Mouse (Mus musculus) liver, embryonic 12.5 days (tissue): ENCODE results near the gene Nxpe2. TPM values are rescaled to one million over a fixed set of nuclear protein-coding genes. Genes with fewer than 3 reads are reported as not detected.

Experiments used
- ATAC-seq: fragments of 200-750 bp; cut with Nextera tagmentation; 2 replicates; pipeline ENCODE4 v1.8.0; 2017; ENCODE audit warnings: moderate number of reproducible peaks, mild to moderate bottlenecking, moderate library complexity
- H3K27ac ChIP-seq: fragments of 300-500 bp; sonication (generic); 2 replicates; pipeline ENCODE4 v1.5.1; 2016; ENCODE audit warnings: mild to moderate bottlenecking
- H3K27me3 ChIP-seq: fragments of 300-500 bp; sonication (generic); replicated peaks from 2 replicates; pipeline ENCODE4 v1.6.1; 2016; ENCODE audit warnings: mild to moderate bottlenecking, moderate library complexity
- H3K36me3 ChIP-seq: fragments of 300-500 bp; sonication (generic); 2 replicates; pipeline ENCODE4 v1.6.1; 2016; ENCODE audit warnings: mild to moderate bottlenecking, moderate library complexity
- H3K4me1 ChIP-seq: fragments of 300-500 bp; sonication (generic); 2 replicates; pipeline ENCODE4 v1.6.1; 2016
- H3K4me2 ChIP-seq: fragments of 300-500 bp; sonication (generic); 2 replicates; pipeline ENCODE4 v1.6.1; 2016; ENCODE audit warnings: mild to moderate bottlenecking, moderate library complexity
- H3K4me3 ChIP-seq: fragments of 300-500 bp; sonication (generic); 2 replicates; pipeline ENCODE4 v1.5.1; 2016; ENCODE audit warnings: mild to moderate bottlenecking, moderate library complexity
- H3K9ac ChIP-seq: fragments of 300-500 bp; sonication (generic); 2 replicates; pipeline ENCODE4 v1.6.1; 2016; ENCODE audit warnings: mild to moderate bottlenecking, moderate library complexity
- H3K9me3 ChIP-seq: fragments of 300-500 bp; sonication (generic); replicated peaks from 2 replicates; pipeline ENCODE4 v1.6.1; 2016; ENCODE audit warnings: mild to moderate bottlenecking, moderate library complexity
- WGBS: fragments of 180-500 bp; shearing (Covaris S2); methylation state at CpG from one replicate; pipeline ENCODE4 v1.1.7; 2016; ENCODE audit not compliant: insufficient replicate concordance; 5-methylcytosine and 5-hydroxymethylcytosine counted together
- polyA plus RNA-seq: library from polyadenylated mRNA; unstranded; fragments of >200 nt; fragmentation: Nextera tagmentation; extraction: Ambion mirVana; gene quantifications from 2 replicates; pipeline ENCODE4 v1.2.1, GENCODE M21; 2016

The Nxpe2 gene
- polyA plus RNA-seq: 130 and 139 TPM in 2 replicates

GRCm38 (mm10) chr9:48353148-48353698, at the start of gene Nxpe2:
Gene Nxpe2 (minus strand): TSS chr9:48353454.
- peak; percentile 57; the same call in 1 of the 2 replicates for ATAC-seq
- H3K36me3 ChIP-seq: no peaks in the 10 kb centered on the region
- WGBS: 27% methylated on average over 2 of the region's 2 CpGs
- H3K27ac ChIP-seq: peak within 1 kb of the TSS; percentile 76
- peaks cover 56% of the 10 kb centered on the region for H3K4me1 ChIP-seq
- no peaks in the 10 kb centered on the region for H3K9me3 ChIP-seq
- H3K27me3 ChIP-seq: no peaks in the 10 kb centered on the region
- peak within 1 kb of the TSS; percentile 61; the same call in 1 of the 2 replicates for H3K9ac ChIP-seq
- no peak within 1 kb of the TSS for H3K4me3 ChIP-seq
- peak within 1 kb of the TSS; percentile 20 for H3K4me2 ChIP-seq

DNA sequence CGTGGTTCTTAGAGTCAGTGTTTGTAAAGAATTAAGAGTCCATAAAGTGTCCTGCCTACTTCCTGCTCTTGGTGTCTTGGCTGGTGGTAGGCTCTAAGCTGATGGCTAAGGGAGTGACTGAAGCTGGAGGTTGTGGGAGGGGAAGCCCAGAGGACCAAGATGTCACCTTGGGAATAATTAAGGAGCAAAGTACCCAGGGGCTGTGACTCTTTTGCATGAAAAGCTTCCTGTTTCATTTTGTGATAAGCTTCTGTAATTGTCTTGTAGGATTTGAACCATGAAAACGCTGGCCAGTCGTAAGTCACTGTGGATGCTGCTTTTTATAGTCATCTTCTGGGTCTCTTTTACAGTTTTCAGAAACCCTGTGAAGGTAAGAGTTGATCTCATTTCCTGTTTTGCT, 36.7 kb upstream of the Nxpe2 start:
- no peak for ATAC-seq
- 69% methylated on average over 3 of the region's 3 CpGs for WGBS
- H3K27ac ChIP-seq: 0 out of 2 replicates have a peak overlapping the region, but pooled peaks have one; percentile 22
- peaks cover 6% of the 10 kb centered on the region for H3K4me1 ChIP-seq
- no peaks in the 10 kb centered on the region for H3K9me3 ChIP-seq
- no peak overlapping the region for H3K9ac ChIP-seq
- H3K4me3 ChIP-seq: no peak overlapping the region
- H3K27me3 ChIP-seq: no peaks in the 10 kb centered on the region
- H3K36me3 ChIP-seq: peaks cover 41% of the 10 kb centered on the region
- H3K4me2 ChIP-seq: no peak overlapping the region

- Histone ChIP-seq H3K4me2 (no peak overlapping the region), H3K4me1 (peaks cover 6% of the 10 kb centered on the region), H3K9me3 (no peaks in the 10 kb centered on the region), H3K27me3 (no peaks in the 10 kb centered on the region), H3K9ac (no peak overlapping the region), H3K27ac (no peak overlapping the region), H3K36me3 (peaks cover 38% of the 10 kb centered on the region), H3K4me3 (no peak overlapping the region)
- 73% methylated on average over 4 of the region's 4 CpGs for WGBS
- ATAC-seq: no peak
These were observed 35.2 kb upstream of the Nxpe2 start for GRCm38 (mm10) chr9:48388451-48388850.

GRCm38 (mm10) chr9:48374357-48374756, 21.1 kb upstream of the Nxpe2 start:
- Histone ChIP-seq H3K27ac (peak overlapping the region; percentile 84), H3K9me3 (no peaks in the 10 kb centered on the region), H3K36me3 (peaks cover 10% of the 10 kb centered on the region), H3K4me1 (peaks cover 27% of the 10 kb centered on the region), H3K9ac (0 out of 2 replicates have a peak overlapping the region, but pooled peaks have one; percentile 42), H3K4me2 (peak overlapping the region; percentile 16), H3K4me3 (no peak overlapping the region), H3K27me3 (no peaks in the 10 kb centered on the region)
- ATAC-seq: peak; percentile 66
- 9% methylated on average over 2 of the region's 2 CpGs for WGBS

DNA sequence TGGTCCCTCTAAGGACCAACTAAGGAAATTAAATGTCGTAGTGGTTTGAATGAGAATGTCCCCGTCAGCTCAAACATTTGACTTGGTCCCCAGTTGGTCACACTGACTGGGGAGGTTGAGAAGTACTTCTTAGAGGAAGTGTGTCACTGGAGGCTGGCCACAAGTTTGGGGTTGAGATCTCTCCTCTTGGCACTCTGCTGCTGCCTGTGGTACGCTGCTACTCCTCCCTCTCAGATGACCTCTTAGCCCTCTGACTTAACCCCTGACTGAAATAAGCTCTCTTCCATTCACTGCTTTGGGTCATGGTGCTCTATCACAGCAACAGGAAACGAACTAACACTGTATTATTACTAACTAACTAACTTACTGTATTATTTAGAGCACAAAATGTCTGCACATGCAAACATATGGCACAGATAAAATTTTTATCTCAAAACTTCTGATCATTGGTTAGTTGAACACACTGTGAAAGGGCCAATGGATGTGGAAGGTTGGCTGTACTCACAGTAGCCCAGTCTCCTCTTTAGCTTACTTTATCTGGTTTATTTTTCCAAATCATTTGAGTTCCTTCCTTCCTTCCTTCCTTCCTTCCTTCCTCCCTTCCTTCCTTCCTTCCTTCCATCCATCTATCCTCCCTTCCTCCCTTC, 20.1 kb upstream of the Nxpe2 start:
- peaks cover 10% of the 10 kb centered on the region for H3K36me3 ChIP-seq
- 53% methylated on average over 4 of the region's 4 CpGs for WGBS
- H3K9ac ChIP-seq: 0 out of 2 replicates have a peak overlapping the region, but pooled peaks have one; percentile 35
- H3K27ac ChIP-seq: peak overlapping the region; percentile 84
- no peak overlapping the region for H3K4me3 ChIP-seq
- no peaks in the 10 kb centered on the region for H3K27me3 ChIP-seq
- ATAC-seq: peak; percentile 89
- peak overlapping the region; percentile 16 for H3K4me2 ChIP-seq
- peaks cover 30% of the 10 kb centered on the region for H3K4me1 ChIP-seq
- H3K9me3 ChIP-seq: no peaks in the 10 kb centered on the region

- Histone ChIP-seq H3K36me3 (no peaks in the 10 kb centered on the region), H3K4me2 (peak overlapping the region; percentile 70), H3K4me3 (peak overlapping the region; percentile 43), H3K27ac (peak overlapping the region; percentile 99), H3K9me3 (no peaks in the 10 kb centered on the region), H3K9ac (peak overlapping the region; percentile 75), H3K27me3 (no peaks in the 10 kb centered on the region), H3K4me1 (peaks cover 81% of the 10 kb centered on the region)
- WGBS: 70% methylated on average over 6 of the region's 6 CpGs
- no peak for ATAC-seq
These were observed 9.5 kb upstream of the Nxpe2 start for GRCm38 (mm10) chr9:48362743-48363142.

- peak overlapping the region; percentile 70 for H3K4me2 ChIP-seq
- peak overlapping the region; percentile 99 for H3K27ac ChIP-seq
- peak overlapping the region; percentile 43 for H3K4me3 ChIP-seq
- no peaks in the 10 kb centered on the region for H3K9me3 ChIP-seq
- H3K27me3 ChIP-seq: no peaks in the 10 kb centered on the region
- peaks cover 88% of the 10 kb centered on the region for H3K4me1 ChIP-seq
- H3K9ac ChIP-seq: peak overlapping the region; percentile 75
- H3K36me3 ChIP-seq: no peaks in the 10 kb centered on the region
- peak; percentile 98 for ATAC-seq
- WGBS: 24% methylated on average over 14 of the region's 14 CpGs
These were observed 8.8 kb upstream of the Nxpe2 start for GRCm38 (mm10) chr9:48361815-48362631.

- Histone ChIP-seq H3K4me3 (no peak overlapping the region), H3K4me1 (peaks cover 89% of the 10 kb centered on the region), H3K4me2 (no peak overlapping the region; the same call in 1 of the 2 replicates), H3K27me3 (no peaks in the 10 kb centered on the region), H3K9ac (peak overlapping the region; percentile 75; the same call in 1 of the 2 replicates), H3K36me3 (no peaks in the 10 kb centered on the region), H3K27ac (peak overlapping the region; percentile 99), H3K9me3 (no peaks in the 10 kb centered on the region)
- ATAC-seq: no peak
- 69% methylated on average over 4 of the region's 4 CpGs for WGBS
These were observed 7.6 kb upstream of the Nxpe2 start for GRCm38 (mm10) chr9:48360826-48361225.

DNA sequence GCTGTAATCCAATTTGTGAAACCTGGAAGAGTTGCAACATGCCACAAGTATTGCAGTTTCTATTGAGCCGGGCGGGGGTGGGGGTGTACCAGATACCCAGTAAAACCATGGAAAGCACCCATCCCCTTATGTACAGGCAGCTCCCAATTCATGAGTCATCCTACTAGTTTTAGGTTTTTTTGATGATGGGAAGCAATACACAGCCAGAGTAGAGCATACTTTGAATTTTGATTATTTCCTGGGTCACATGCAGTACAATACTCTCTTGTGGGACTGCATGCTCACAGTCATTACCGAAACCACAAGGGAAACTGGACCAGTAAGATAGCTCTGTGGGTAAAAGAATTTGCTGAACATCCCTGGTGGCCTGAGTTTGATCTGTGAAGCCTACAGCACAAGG, 3.8 kb upstream of the Nxpe2 start:
- H3K27me3 ChIP-seq: no peaks in the 10 kb centered on the region
- ATAC-seq: no peak
- H3K9me3 ChIP-seq: no peaks in the 10 kb centered on the region
- no peaks in the 10 kb centered on the region for H3K36me3 ChIP-seq
- WGBS: 45% methylated on average over 3 of the region's 3 CpGs
- H3K27ac ChIP-seq: peak overlapping the region; percentile 99
- H3K4me2 ChIP-seq: no peak overlapping the region
- H3K4me3 ChIP-seq: no peak overlapping the region
- peak overlapping the region; percentile 52; the same call in 1 of the 2 replicates for H3K9ac ChIP-seq
- H3K4me1 ChIP-seq: peaks cover 91% of the 10 kb centered on the region

GRCm38 (mm10) chr9:48354793-48355192, 1.5 kb upstream of the Nxpe2 start:
- peak; percentile 62 for ATAC-seq
- Histone ChIP-seq H3K4me2 (peak overlapping the region; percentile 9; the same call in 1 of the 2 replicates), H3K4me1 (peaks cover 71% of the 10 kb centered on the region)

GRCm38 (mm10) chr9:48354122-48354521, 868 bp upstream of the Nxpe2 start:
- WGBS: 63% methylated on average over 4 of the region's 4 CpGs
- Histone ChIP-seq H3K36me3 (no peaks in the 10 kb centered on the region), H3K27ac (peak overlapping the region; percentile 76), H3K9ac (peak overlapping the region; percentile 61; the same call in 1 of the 2 replicates), H3K4me3 (no peak overlapping the region), H3K9me3 (no peaks in the 10 kb centered on the region), H3K27me3 (no peaks in the 10 kb centered on the region), H3K4me1 (peaks cover 65% of the 10 kb centered on the region), H3K4me2 (peak overlapping the region; percentile 9; the same call in 1 of the 2 replicates)
- ATAC-seq: no peak

More at GRCm38 (mm10) chr9:48354793-48355192, 1.5 kb upstream of the Nxpe2 start:
- H3K4me3 ChIP-seq: no peak overlapping the region
- no peaks in the 10 kb centered on the region for H3K9me3 ChIP-seq
- H3K27me3 ChIP-seq: no peaks in the 10 kb centered on the region
- H3K36me3 ChIP-seq: no peaks in the 10 kb centered on the region
- peak overlapping the region; percentile 76 for H3K27ac ChIP-seq
- 28% methylated on average over 3 of the region's 3 CpGs for WGBS
- peak overlapping the region; percentile 61 for H3K9ac ChIP-seq
